Mouse (Mus musculus) kidney, embryonic 15.5 days (tissue): ENCODE measurements around the gene N4bp2l1. TPM values are rescaled to one million over a fixed set of nuclear protein-coding genes. Genes with fewer than 3 reads are reported as not detected.
"Not testable (repeated sequence)": the region's sequence is repeated elsewhere in the genome, so short reads cannot be mapped to it uniquely, and the experiment has no call there.

Source experiments
- ATAC-seq: fragments of 200-750 bp; cut with Nextera tagmentation; replicated peaks from 2 replicates; pipeline ENCODE4 v1.8.0; 2017; ENCODE audit warnings: moderate TSS enrichment; ENCODE audit not compliant: low FRiP score
- H3K27ac ChIP-seq: fragments of 300-500 bp; sonication (generic); 2 replicates; pipeline ENCODE4 v1.5.1; 2015; ENCODE audit warnings: mild to moderate bottlenecking, inconsistent platforms
- H3K27me3 ChIP-seq: fragments of 300-500 bp; sonication (generic); 2 replicates; pipeline ENCODE4 v1.6.1; 2015; ENCODE audit warnings: inconsistent platforms
- H3K36me3 ChIP-seq: fragments of 300-500 bp; sonication (generic); 2 replicates; pipeline ENCODE4 v1.6.1; 2015; ENCODE audit warnings: inconsistent platforms
- H3K4me1 ChIP-seq: fragments of 300-500 bp; sonication (generic); 2 replicates; pipeline ENCODE4 v1.6.1; 2015; ENCODE audit warnings: inconsistent platforms
- H3K4me2 ChIP-seq: fragments of 300-500 bp; sonication (generic); 2 replicates; pipeline ENCODE4 v1.6.1; 2015; ENCODE audit warnings: moderate library complexity, mild to moderate bottlenecking, inconsistent platforms
- H3K4me3 ChIP-seq: fragments of 300-500 bp; sonication (generic); replicated peaks from 2 replicates; pipeline ENCODE4 v1.5.1; 2015; ENCODE audit warnings: mild to moderate bottlenecking, inconsistent platforms
- H3K9ac ChIP-seq: fragments of 300-500 bp; sonication (generic); 2 replicates; pipeline ENCODE4 v1.6.1; 2015; ENCODE audit warnings: mild to moderate bottlenecking, inconsistent platforms
- H3K9me3 ChIP-seq: fragments of 300-500 bp; sonication (generic); replicated peaks from 2 replicates; pipeline ENCODE4 v1.6.1; 2016; ENCODE audit warnings: inconsistent platforms
- WGBS: fragments of 180-500 bp; shearing (Covaris S2); methylation state at CpG from one replicate; pipeline ENCODE4 v1.1.7; 2015; ENCODE audit warnings: mixed read lengths; 5-methylcytosine and 5-hydroxymethylcytosine counted together
- polyA plus RNA-seq: library from polyadenylated mRNA; unstranded; fragments of >200 nt; fragmentation: Nextera tagmentation; extraction: Ambion mirVana; gene quantifications from 2 replicates; pipeline ENCODE4 v1.2.1, GENCODE M21; 2015

The N4bp2l1 gene
- 4.5 and 5.9 TPM in 2 replicates for polyA plus RNA-seq

GRCm38 (mm10) chr5:150597088-150597487 is at the start of gene N4bp2l1:
Gene N4bp2l1 (minus strand): TSS chr5:150597188.
- Histone ChIP-seq H3K9me3 (no peaks in the 10 kb centered on the region), H3K4me2 (no peak within 1 kb of the TSS), H3K27me3 (peaks cover 24% of the 10 kb centered on the region; the same call in 1 of the 2 replicates), H3K36me3 (no peaks in the 10 kb centered on the region), H3K9ac (no peak within 1 kb of the TSS), H3K27ac (no peak within 1 kb of the TSS), H3K4me1 (peaks cover 34% of the 10 kb centered on the region), H3K4me3 (no peak within 1 kb of the TSS)
- no peak for ATAC-seq
- 86% methylated on average over 7 of the region's 7 CpGs for WGBS

DNA sequence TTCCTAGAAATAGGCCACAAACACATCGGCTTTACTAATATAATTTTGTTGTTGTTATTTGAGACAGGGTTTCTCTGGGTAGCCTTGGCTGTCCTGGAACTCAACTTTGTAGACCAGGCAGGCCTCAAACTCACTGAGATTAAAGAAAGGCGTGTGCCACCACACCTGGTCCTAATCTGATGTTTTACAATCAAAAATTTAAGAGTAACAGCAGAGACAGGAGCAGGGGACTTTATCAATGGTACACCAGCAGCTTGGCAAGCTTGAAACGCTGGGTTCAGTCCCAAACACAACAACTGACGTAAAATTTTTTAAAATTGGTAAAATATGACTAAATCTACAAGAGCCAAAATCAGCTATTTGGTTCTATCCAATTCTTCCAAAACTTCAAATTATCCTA is 47.9 kb upstream of the N4bp2l1 start:
- Histone ChIP-seq H3K9me3 (no peaks in the 10 kb centered on the region), H3K4me2 (no peak overlapping the region), H3K27me3 (no peaks in the 10 kb centered on the region), H3K36me3 (peaks cover 67% of the 10 kb centered on the region), H3K4me1 (no peaks in the 10 kb centered on the region), H3K9ac (no peak overlapping the region), H3K27ac (no peak overlapping the region), H3K4me3 (no peak overlapping the region)
- 92% methylated on average over 4 of the region's 4 CpGs for WGBS
- no peak for ATAC-seq

DNA sequence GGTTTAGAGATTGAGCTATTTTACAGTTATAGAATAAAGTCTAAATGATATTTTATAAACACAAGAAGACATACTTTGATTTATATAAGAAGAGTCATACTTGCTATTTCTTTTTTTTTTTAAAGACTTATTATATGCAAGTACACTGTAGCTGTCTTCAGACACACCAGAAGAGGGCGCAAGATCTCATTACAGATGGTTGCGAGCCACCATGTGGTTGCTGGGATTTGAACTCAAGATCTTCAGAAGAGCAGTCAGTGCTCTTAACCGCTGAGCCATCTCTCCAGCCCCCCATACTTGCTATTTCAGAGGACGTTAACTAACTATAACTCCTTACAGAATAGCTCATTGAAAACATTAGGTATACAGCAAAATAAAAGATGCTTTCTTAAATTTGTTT is 46.4 kb upstream of the N4bp2l1 start:
- ATAC-seq, H3K27ac ChIP-seq, H3K4me2 ChIP-seq, H3K9ac ChIP-seq, H3K27me3 ChIP-seq, H3K4me1 ChIP-seq, H3K9me3 ChIP-seq, H3K4me3 ChIP-seq: not testable (repeated sequence)
- WGBS, result 98% methylated on average over 4 of the region's 4 CpGs
- peaks cover 55% of the 10 kb centered on the region for H3K36me3 ChIP-seq

GRCm38 (mm10) chr5:150641440-150641839 is 44.5 kb upstream of the N4bp2l1 start:
- H3K27ac ChIP-seq, result no peak overlapping the region
- peaks cover 58% of the 10 kb centered on the region for H3K36me3 ChIP-seq
- H3K4me1 ChIP-seq, result no peaks in the 10 kb centered on the region
- no peak overlapping the region for H3K4me3 ChIP-seq
- no peaks in the 10 kb centered on the region for H3K27me3 ChIP-seq
- H3K4me2 ChIP-seq, result no peak overlapping the region
- WGBS, result 93% methylated on average over 3 of the region's 3 CpGs
- no peak overlapping the region for H3K9ac ChIP-seq
- no peaks in the 10 kb centered on the region for H3K9me3 ChIP-seq
- ATAC-seq, result no peak

GRCm38 (mm10) chr5:150629692-150630091 is 32.7 kb upstream of the N4bp2l1 start:
- Histone ChIP-seq H3K9ac (no peak overlapping the region), H3K27ac (no peak overlapping the region), H3K4me2 (no peak overlapping the region), H3K9me3 (no peaks in the 10 kb centered on the region), H3K4me3 (no peak overlapping the region), H3K4me1 (no peaks in the 10 kb centered on the region), H3K36me3 (peaks cover 11% of the 10 kb centered on the region; the same call in 1 of the 2 replicates), H3K27me3 (no peaks in the 10 kb centered on the region)
- 71% methylated on average over 2 of the region's 2 CpGs for WGBS
- ATAC-seq, result no peak

DNA sequence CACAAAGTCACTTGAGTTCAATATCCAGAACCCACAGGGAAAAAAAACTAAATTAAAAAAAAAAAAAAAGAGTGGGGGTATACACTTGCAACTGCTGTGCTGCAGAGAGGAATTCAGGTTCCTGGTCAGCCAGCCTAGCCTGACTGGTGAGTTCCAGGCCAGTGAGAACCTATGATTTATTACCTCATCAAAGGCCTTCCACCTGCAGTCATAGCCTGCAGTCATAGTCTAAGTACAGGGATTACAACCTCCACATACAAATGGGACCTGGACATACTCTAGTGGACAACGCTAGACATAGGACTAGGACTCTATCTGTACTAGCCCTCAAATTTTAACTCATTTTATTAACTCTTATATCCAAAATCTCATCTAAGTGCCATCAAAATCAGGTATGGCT is 32.3 kb upstream of the N4bp2l1 start:
- no peak overlapping the region for H3K9ac ChIP-seq

DNA sequence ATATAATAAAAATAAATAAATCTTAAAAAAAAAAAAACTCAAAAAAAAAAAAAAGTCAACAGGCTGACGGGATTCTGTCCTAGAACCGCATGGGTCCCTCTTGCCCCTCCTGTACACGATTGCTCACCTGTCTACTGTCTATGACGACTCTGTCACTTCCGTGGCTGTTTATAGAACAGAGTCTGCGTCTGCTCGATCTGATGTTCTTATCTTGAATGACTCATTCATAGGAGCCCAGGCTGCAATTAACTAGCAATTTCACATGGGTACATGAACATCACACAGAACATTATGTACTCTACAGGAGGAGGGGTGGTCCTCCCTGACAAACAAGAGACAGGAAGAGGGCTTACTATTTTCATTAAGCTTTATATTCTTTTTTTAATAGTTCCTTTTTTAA is 28.5 kb upstream of the N4bp2l1 start:
- Histone ChIP-seq H3K27ac (no peak overlapping the region), H3K36me3 (0 out of 2 replicates have a peak, but pooled peaks cover 3% of the 10 kb centered on the region), H3K4me3 (no peak overlapping the region), H3K9me3 (no peaks in the 10 kb centered on the region), H3K4me1 (no peaks in the 10 kb centered on the region), H3K9ac (no peak overlapping the region), H3K27me3 (no peaks in the 10 kb centered on the region), H3K4me2 (no peak overlapping the region)
- 92% methylated on average over 7 of the region's 7 CpGs for WGBS
- no peak for ATAC-seq

More for the DNA sequence above, 32.3 kb upstream of the N4bp2l1 start:
- Histone ChIP-seq H3K4me2 (no peak overlapping the region), H3K4me3 (no peak overlapping the region), H3K27ac (no peak overlapping the region), H3K27me3 (no peaks in the 10 kb centered on the region), H3K9me3 (no peaks in the 10 kb centered on the region), H3K4me1 (no peaks in the 10 kb centered on the region), H3K36me3 (0 out of 2 replicates have a peak, but pooled peaks cover 7% of the 10 kb centered on the region)
- 73% methylated on average over 1 of the region's 1 CpGs for WGBS
- peak; percentile 82 for ATAC-seq

- Histone ChIP-seq H3K27ac (no peak overlapping the region), H3K9ac (no peak overlapping the region), H3K27me3 (no peaks in the 10 kb centered on the region), H3K4me2 (no peak overlapping the region), H3K36me3 (no peaks in the 10 kb centered on the region), H3K4me1 (peaks cover 9% of the 10 kb centered on the region), H3K4me3 (no peak overlapping the region), H3K9me3 (no peaks in the 10 kb centered on the region)
- WGBS, result 19% methylated on average over 1 of the region's 1 CpGs
- ATAC-seq, result no peak
These were observed 25.8 kb upstream of the N4bp2l1 start for GRCm38 (mm10) chr5:150622792-150623191.

DNA sequence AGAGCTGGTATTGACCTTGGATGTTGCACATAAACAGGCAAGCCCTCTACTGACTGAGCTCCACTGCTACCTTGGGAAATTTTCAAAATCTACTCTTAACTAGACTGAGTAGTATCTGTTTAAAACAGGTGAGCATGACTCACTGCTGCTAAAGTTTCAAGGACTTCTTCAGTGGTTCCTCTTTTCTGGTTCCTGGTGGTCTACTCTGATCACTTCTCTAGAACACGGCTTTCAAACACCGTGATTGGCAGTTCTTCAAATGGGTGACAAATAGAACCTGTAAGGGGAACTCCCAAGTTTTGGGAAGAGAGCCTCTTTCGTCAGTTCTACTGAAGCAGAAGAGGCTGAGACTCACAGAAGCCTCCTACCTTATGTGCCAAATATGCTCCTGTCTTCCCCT is 24.6 kb upstream of the N4bp2l1 start:
- peaks cover 9% of the 10 kb centered on the region for H3K4me1 ChIP-seq
- H3K27ac ChIP-seq, result no peak overlapping the region
- H3K9ac ChIP-seq, result no peak overlapping the region
- no peaks in the 10 kb centered on the region for H3K9me3 ChIP-seq
- 85% methylated on average over 3 of the region's 3 CpGs for WGBS
- H3K27me3 ChIP-seq, result no peaks in the 10 kb centered on the region
- no peak overlapping the region for H3K4me2 ChIP-seq
- H3K36me3 ChIP-seq, result no peaks in the 10 kb centered on the region
- ATAC-seq, result no peak
- H3K4me3 ChIP-seq, result no peak overlapping the region

DNA sequence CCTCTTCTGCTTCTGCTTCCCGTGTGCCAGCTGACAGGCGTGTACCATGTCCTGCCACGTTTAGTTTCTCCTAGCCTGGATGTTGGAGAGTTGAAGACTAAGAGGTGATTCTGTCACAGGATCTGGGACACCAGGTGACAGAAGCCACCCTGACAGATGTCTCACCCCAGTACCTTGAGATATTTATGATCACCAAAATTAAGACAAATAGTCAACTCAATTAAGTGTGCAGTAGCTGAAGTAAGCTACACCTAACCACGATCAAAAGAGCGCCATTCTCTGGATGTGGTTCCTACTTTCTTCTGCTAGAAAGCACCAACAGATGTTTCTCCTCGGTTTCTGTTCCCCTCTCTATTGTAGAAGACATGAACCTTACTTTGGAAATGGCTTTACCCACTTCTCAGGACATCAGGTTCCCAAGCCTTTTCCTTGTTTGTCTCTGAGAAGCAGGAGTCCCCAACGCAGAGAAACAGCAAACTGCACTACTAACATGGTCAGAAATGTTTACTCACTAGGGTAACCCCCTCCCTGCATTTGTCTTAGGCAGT is 23.7 kb upstream of the N4bp2l1 start:
- H3K4me1 ChIP-seq, result peaks cover 9% of the 10 kb centered on the region
- ATAC-seq, result no peak
- no peaks in the 10 kb centered on the region for H3K27me3 ChIP-seq
- WGBS, result 73% methylated on average over 7 of the region's 7 CpGs
- no peak overlapping the region for H3K27ac ChIP-seq
- no peak overlapping the region for H3K9ac ChIP-seq
- H3K36me3 ChIP-seq, result no peaks in the 10 kb centered on the region
- H3K9me3 ChIP-seq, result no peaks in the 10 kb centered on the region
- H3K4me2 ChIP-seq, result no peak overlapping the region
- H3K4me3 ChIP-seq, result no peak overlapping the region

DNA sequence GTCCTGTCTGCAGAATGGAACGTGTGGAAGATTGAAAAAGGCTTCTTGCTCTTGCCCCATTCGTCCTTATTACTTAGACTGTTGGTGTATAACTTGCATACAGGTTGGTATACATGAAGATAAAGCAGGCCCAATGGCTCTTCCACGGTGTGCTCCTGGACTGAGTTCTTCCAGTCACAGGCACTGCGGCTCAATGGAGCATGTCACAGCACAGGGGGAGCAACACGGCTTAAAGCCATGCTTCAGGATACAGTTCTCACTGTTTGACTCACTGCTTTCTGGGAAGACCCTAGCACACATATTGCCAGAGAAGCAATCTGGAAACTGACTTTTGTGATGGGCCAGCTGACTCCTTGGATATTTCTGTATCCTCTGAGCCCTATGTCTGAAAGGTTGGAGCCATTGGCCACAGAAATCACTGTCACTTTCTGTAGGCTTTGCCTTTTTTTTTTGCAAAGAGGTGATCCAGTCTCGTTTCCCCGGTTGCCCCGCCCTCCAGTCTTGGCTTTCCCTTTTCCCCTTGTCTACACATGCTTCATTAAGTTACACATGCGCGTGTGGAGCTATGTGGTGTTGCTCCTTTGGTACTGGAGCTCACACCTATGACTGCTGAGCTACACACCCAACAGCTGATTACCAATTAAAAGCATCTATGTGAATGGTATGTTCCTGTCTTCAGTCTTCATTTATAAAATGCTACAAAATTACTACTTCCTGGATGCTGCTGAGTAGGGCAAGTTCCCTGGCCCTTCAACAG is 21.8 kb upstream of the N4bp2l1 start:
- Histone ChIP-seq H3K4me2 (no peak overlapping the region), H3K4me3 (no peak overlapping the region), H3K27ac (peak overlapping the region; percentile 59), H3K4me1 (peaks cover 11% of the 10 kb centered on the region), H3K36me3 (no peaks in the 10 kb centered on the region), H3K27me3 (no peaks in the 10 kb centered on the region), H3K9ac (no peak overlapping the region), H3K9me3 (no peaks in the 10 kb centered on the region)
- peak; percentile 90 for ATAC-seq
- 55% methylated on average over 10 of the region's 10 CpGs for WGBS

DNA sequence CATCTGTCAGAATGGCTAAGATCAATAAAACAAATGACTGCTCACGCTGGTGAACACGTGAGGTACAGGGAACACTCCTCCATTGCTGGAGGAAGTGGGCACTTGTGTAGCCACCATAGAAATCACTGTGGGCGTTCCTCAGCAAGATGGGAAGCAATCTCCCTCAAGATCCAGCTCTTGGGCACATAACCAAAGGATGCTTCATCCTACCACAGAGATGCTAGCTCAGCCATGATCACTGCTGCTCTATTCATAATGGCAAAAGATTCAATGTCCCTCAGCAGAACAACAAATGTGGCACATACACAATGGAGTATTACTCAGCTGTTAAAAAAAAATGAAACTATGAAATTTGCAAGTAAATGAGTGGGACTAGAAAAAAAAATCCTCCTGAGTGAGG is 19.7 kb upstream of the N4bp2l1 start:
- Histone ChIP-seq H3K4me2 (no peak overlapping the region), H3K36me3 (no peaks in the 10 kb centered on the region), H3K9me3 (no peaks in the 10 kb centered on the region), H3K4me3 (no peak overlapping the region), H3K27ac (no peak overlapping the region), H3K27me3 (no peaks in the 10 kb centered on the region), H3K9ac (no peak overlapping the region), H3K4me1 (peaks cover 11% of the 10 kb centered on the region)
- ATAC-seq, result no peak
- 70% methylated on average over 3 of the region's 3 CpGs for WGBS
